Mouse (Mus musculus) granulocyte monocyte progenitor cell, adult 5-6 weeks (primary cell): ENCODE results near the gene Angptl2. TPM values are rescaled to one million over a fixed set of nuclear protein-coding genes. Genes with fewer than 3 reads are reported as not detected.

ENCODE experiments used
- total RNA-seq, 2 experiments: library from RNA; stranded (forward) in 1 of 2; stranded (reverse) in 1 of 2; fragments of 200-712, 200-1000 nt in 1 of 2; fragments of >200 nt in 1 of 2; fragmentation: Nextera tagmentation in 1 of 2; gene quantifications; 2 replicates each; pipeline ENCODE4 v1.2.3; 2014 to 2017

The Angptl2 gene
- total RNA-seq, 2 experiments from 2014 or later, result 1.3 to 1.6 TPM

Other genes starting within 250 kb of the Angptl2 start
- 4.0 and 4.8 TPM in 2 replicates for gene Slc2a8, start 234.0 kb upstream of the Angptl2 start, total RNA-seq (2014; fragmentation: Nextera tagmentation)
- gene Slc2a8, start 234.0 kb upstream of the Angptl2 start, total RNA-seq (2017), result 3.7 and 5.8 TPM in 2 replicates
- not detected in 2 replicates for gene Garnl3, start 84.4 kb upstream of the Angptl2 start, total RNA-seq (2014; fragmentation: Nextera tagmentation)
- 0.13 TPM in 1 of 2 replicates, not detected in the other for gene Garnl3, start 84.4 kb upstream of the Angptl2 start, total RNA-seq (2017)
- gene Ralgps1, start 155.4 kb downstream of the Angptl2 start, total RNA-seq (2014; fragmentation: Nextera tagmentation), result 3.5 and 3.7 TPM in 2 replicates
- 0.15 and 0.60 TPM in 2 replicates for gene Ralgps1, start 155.4 kb downstream of the Angptl2 start, total RNA-seq (2017)
- gene Zbtb34, start 215.3 kb downstream of the Angptl2 start, total RNA-seq (2014; fragmentation: Nextera tagmentation), result 23.7 and 32.0 TPM in 2 replicates
- gene Zbtb34, start 215.3 kb downstream of the Angptl2 start, total RNA-seq (2017), result 8.6 and 20.6 TPM in 2 replicates